In the genomic region with DNA sequence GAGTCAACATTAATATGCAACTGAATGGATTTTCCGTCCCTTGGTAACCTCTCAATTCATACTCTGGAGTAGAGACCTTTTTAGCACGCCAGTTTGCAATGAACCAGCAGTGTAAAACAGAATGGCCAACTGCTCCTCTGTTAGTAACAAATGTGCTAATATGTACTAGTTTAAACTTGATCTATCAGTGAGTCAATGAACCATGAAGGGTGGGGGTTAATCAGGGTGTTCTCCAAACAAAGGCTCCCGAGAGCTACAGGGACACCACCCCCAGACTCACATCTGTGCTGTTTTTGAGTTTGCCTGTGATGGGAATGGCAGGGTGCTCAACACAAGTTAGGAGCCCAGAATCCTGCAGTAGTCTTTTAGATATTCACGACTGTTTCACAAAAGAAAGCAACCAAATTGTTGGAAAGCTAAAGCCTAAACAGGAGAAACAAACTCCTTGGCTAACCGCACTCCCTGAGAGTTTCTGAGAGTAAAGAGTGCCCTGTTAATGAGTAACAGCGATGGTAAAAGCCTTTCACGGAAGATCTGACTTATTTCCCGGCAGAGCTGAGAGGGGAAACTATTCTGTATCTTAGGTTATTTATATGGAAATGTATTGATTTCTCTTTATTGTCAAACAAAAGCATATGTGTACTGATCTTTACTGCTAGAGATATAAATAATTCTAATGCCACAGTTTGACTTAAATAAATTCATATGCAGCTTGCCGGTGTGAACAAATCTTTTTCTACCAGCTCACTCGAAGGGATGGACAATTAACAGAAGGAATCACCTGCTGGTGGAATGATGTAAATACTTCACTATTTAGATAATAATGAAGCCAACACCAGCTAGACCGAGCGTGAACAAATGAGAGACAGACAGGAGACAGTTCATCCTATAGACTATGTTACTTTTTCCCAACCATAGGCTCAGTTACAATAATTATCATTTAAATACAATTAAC, we compare ENCODE assay signal across 9 mouse cellular contexts.
DNase-seq lines count a peak whose midpoint lies in the region; ATAC-seq lines count a peak whose summit lies in the region.
"Had no signal": no experiment of that assay in that cellular context is flagged by ENCODE, and none has a peak within 500 bp of the region (broad histone marks: within the 10 kb centered on the region; RNA-seq: fewer than 3 reads in every experiment).

No protein-coding gene starts in this region.

- 9% methylated on average over 12 of the region's 12 CpGs for WGBS in neural tube, embryonic 15.5 days
- WGBS in hindbrain, embryonic 14.5 days: 10% methylated on average over 12 of the region's 12 CpGs
- 43% methylated on average over 12 of the region's 12 CpGs for WGBS in liver, embryonic 16.5 days (ENCODE audit: insufficient replicate concordance)
- 59% methylated on average over 12 of the region's 12 CpGs for WGBS in heart, embryonic 12.5 days

- no peak overlapping the region for H3K4me2 ChIP-seq in neural tube, embryonic 15.5 days
- H3K4me2 ChIP-seq in hindbrain, embryonic 14.5 days (replicated peaks): 0 out of 2 replicates have a peak overlapping the region, but pooled peaks have one; percentile 13
- no peak overlapping the region for H3K4me2 ChIP-seq in liver, embryonic 16.5 days (ENCODE audit: low read depth, low read length)
- no peak overlapping the region for H3K4me2 ChIP-seq in heart, embryonic 12.5 days

- no peaks in the 10 kb centered on the region for H3K27me3 ChIP-seq in neural tube, embryonic 15.5 days (replicated peaks)
- no peaks in the 10 kb centered on the region for H3K27me3 ChIP-seq in hindbrain, embryonic 14.5 days (ENCODE audit: control insufficient read depth, insufficient read depth, low read length)
- H3K27me3 ChIP-seq in liver, embryonic 16.5 days (ENCODE audit: control insufficient read depth, insufficient read depth, low read depth, low read length): no peaks in the 10 kb centered on the region
- H3K27me3 ChIP-seq in heart, embryonic 12.5 days (replicated peaks): no peaks in the 10 kb centered on the region

- H3K27ac ChIP-seq in neural tube, embryonic 15.5 days (replicated peaks): no peak overlapping the region
- no peak overlapping the region for H3K27ac ChIP-seq in hindbrain, embryonic 14.5 days
- peak overlapping the region; percentile 18; the same call in 1 of the 2 replicates for H3K27ac ChIP-seq in liver, embryonic 16.5 days (ENCODE audit: low read length)
- no peak overlapping the region for H3K27ac ChIP-seq in heart, embryonic 12.5 days (ENCODE audit: poor library complexity, severe bottlenecking)
- H3K27ac ChIP-seq: liver, embryonic 14.5 days had no signal

- H3K4me1 ChIP-seq in neural tube, embryonic 15.5 days: peaks cover 10% of the 10 kb centered on the region; the same call in 1 of the 2 replicates
- H3K4me1 ChIP-seq in hindbrain, embryonic 14.5 days (replicated peaks; ENCODE audit: control insufficient read depth, insufficient read depth, low read length): peaks cover 9% of the 10 kb centered on the region
- H3K4me1 ChIP-seq in liver, embryonic 16.5 days (ENCODE audit: control insufficient read depth, low read depth, low read length): no peaks in the 10 kb centered on the region
- no peaks in the 10 kb centered on the region for H3K4me1 ChIP-seq in heart, embryonic 12.5 days (replicated peaks)

- H3K36me3 ChIP-seq in neural tube, embryonic 15.5 days: no peaks in the 10 kb centered on the region
- no peaks in the 10 kb centered on the region for H3K36me3 ChIP-seq in hindbrain, embryonic 14.5 days (replicated peaks; ENCODE audit: control insufficient read depth, insufficient read depth)
- H3K36me3 ChIP-seq in liver, embryonic 16.5 days (ENCODE audit: control insufficient read depth, insufficient read depth): no peaks in the 10 kb centered on the region
- no peaks in the 10 kb centered on the region for H3K36me3 ChIP-seq in heart, embryonic 12.5 days

- no peak overlapping the region for H3K9ac ChIP-seq in neural tube, embryonic 15.5 days (replicated peaks)
- H3K9ac ChIP-seq in hindbrain, embryonic 14.5 days: no peak overlapping the region
- H3K9ac ChIP-seq in liver, embryonic 16.5 days (ENCODE audit: low read depth, low read length): no peak overlapping the region
- H3K9ac ChIP-seq in heart, embryonic 12.5 days: no peak overlapping the region
- H3K9ac ChIP-seq: liver, embryonic 14.5 days had no signal

- ATAC-seq in neural tube, embryonic 15.5 days (ENCODE audit: low FRiP score): no peak
- peak; percentile 46; the same call in 1 of the 2 replicates for ATAC-seq in hindbrain, embryonic 14.5 days (ENCODE audit: low FRiP score)
- peak; percentile 59 for ATAC-seq in liver, embryonic 16.5 days (ENCODE audit: low read depth)
- ATAC-seq in heart, embryonic 12.5 days (ENCODE audit: insufficient number of reproducible peaks, low FRiP score): no peak

- DNase-seq in neural tube, embryonic 10.5 days (ENCODE audit: extremely low spot score, low spot score): peak; percentile 35
- DNase-seq in hindbrain, embryonic 14.5 days (ENCODE audit: low spot score): peak; percentile 46
- no peak for DNase-seq in adrenal gland, postnatal 10 days
- no peak for DNase-seq in spleen, adult 12 weeks (ENCODE audit: low spot score)
- DNase-seq in urinary bladder, postnatal 10 days (ENCODE audit: low spot score): no peak

- no peaks in the 10 kb centered on the region for H3K9me3 ChIP-seq in neural tube, embryonic 15.5 days (replicated peaks)
- no peaks in the 10 kb centered on the region for H3K9me3 ChIP-seq in hindbrain, embryonic 14.5 days (ENCODE audit: control insufficient read depth, low read length)
- no peaks in the 10 kb centered on the region for H3K9me3 ChIP-seq in liver, embryonic 16.5 days (replicated peaks; ENCODE audit: control insufficient read depth, low read length)
- no peaks in the 10 kb centered on the region for H3K9me3 ChIP-seq in heart, embryonic 12.5 days (replicated peaks)

- no peak overlapping the region for H3K4me3 ChIP-seq in neural tube, embryonic 15.5 days (replicated peaks)
- H3K4me3 ChIP-seq in hindbrain, embryonic 14.5 days (replicated peaks; ENCODE audit: low read length): no peak overlapping the region
- H3K4me3 ChIP-seq in liver, embryonic 16.5 days (ENCODE audit: low read depth, low read length): no peak overlapping the region
- H3K4me3 ChIP-seq in heart, embryonic 12.5 days: no peak overlapping the region

Comparison
In these comparisons a context has a peak if more than half of its experiments do, and no peak if none do; other contexts are left out.
1. DNase-seq: peak in neural tube, embryonic 10.5 days (single experiment) and hindbrain, embryonic 14.5 days (single experiment); none in adrenal gland, postnatal 10 days (single experiment), spleen, adult 12 weeks (single experiment) and urinary bladder, postnatal 10 days (single experiment).
2. ATAC-seq: peak in hindbrain, embryonic 14.5 days (single experiment) and liver, embryonic 16.5 days (single experiment); none in neural tube, embryonic 15.5 days (single experiment) and heart, embryonic 12.5 days (single experiment).